Mouse (Mus musculus) stomach, postnatal 0 days (tissue): ENCODE data around the gene Ttll3. TPM values are rescaled to one million over a fixed set of nuclear protein-coding genes. Genes with fewer than 3 reads are reported as not detected.
A peak's percentile ranks its signal among the peaks of the same experiment; 100 is the strongest.

Experiments
- ATAC-seq: fragments of 200-750 bp; cut with Nextera tagmentation; 2 replicates; pipeline ENCODE4 v1.8.0; 2017; ENCODE audit not compliant: low FRiP score, low TSS enrichment
- DNase-seq: peaks from one replicate; pipeline ENCODE4 v3.0.0-alpha.2; 2016; ENCODE audit warnings: low spot score
- H3K27ac ChIP-seq: fragments of 300-500 bp; sonication (generic); replicated peaks from 2 replicates; pipeline ENCODE4 v1.5.1; 2014; ENCODE audit warnings: mild to moderate bottlenecking, control low read depth
- H3K27me3 ChIP-seq: fragments of 300-500 bp; sonication (generic); 2 replicates; pipeline ENCODE4 v1.6.1; 2014; ENCODE audit warnings: low read length; ENCODE audit not compliant: control insufficient read depth, insufficient read depth
- H3K36me3 ChIP-seq: fragments of 300-500 bp; sonication (generic); 2 replicates; pipeline ENCODE4 v1.6.1; 2014; ENCODE audit warnings: low read length, mixed read lengths; ENCODE audit not compliant: control insufficient read depth, insufficient read depth
- H3K4me1 ChIP-seq: fragments of 300-500 bp; sonication (generic); replicated peaks from 2 replicates; pipeline ENCODE4 v1.6.1; 2014; ENCODE audit warnings: antibody characterized with exemption; ENCODE audit not compliant: control insufficient read depth, insufficient read depth
- H3K4me2 ChIP-seq: fragments of 300-500 bp; sonication (generic); replicated peaks from 2 replicates; pipeline ENCODE4 v1.6.1; 2014; ENCODE audit warnings: low read depth, mild to moderate bottlenecking, control low read depth, moderate library complexity
- H3K4me3 ChIP-seq: fragments of 300-500 bp; sonication (generic); 2 replicates; pipeline ENCODE4 v1.5.1; 2014; ENCODE audit warnings: low read depth, low read length, control low read depth
- H3K9ac ChIP-seq: fragments of 300-500 bp; sonication (generic); 2 replicates; pipeline ENCODE4 v1.6.1; 2014; ENCODE audit warnings: mild to moderate bottlenecking, low read length, control low read depth, mixed read lengths
- H3K9me3 ChIP-seq: fragments of 300-500 bp; sonication (generic); 2 replicates; pipeline ENCODE4 v1.6.1; 2016; ENCODE audit warnings: low read length; ENCODE audit not compliant: control insufficient read depth
- CTCF ChIP-seq: IDR thresholded peaks from 2 replicates; pipeline ENCODE4 v1.5.1; 2016; ENCODE audit warnings: antibody characterized with exemption, low read depth, mild to moderate bottlenecking, moderate library complexity
- EP300 ChIP-seq: optimal IDR thresholded peaks from 2 replicates; pipeline ENCODE3; 2016; ENCODE audit warnings: antibody characterized with exemption
- WGBS: fragments of 180-500 bp; shearing (Covaris S2); extraction: QIAGEN DNeasy Blood & Tissue Kit; methylation state at CpG from one replicate; pipeline ENCODE4 v1.1.7; 2014; 5-methylcytosine and 5-hydroxymethylcytosine counted together
- polyA plus RNA-seq: library from polyadenylated mRNA; unstranded; fragments of >200 nt; fragmentation: Nextera tagmentation; extraction: Ambion mirVana; gene quantifications from 2 replicates; pipeline ENCODE4 v1.2.1, GENCODE M21; 2015

Ttll3 gene
- polyA plus RNA-seq, 1 experiment from 2014 or later: 1.2 TPM

DNA sequence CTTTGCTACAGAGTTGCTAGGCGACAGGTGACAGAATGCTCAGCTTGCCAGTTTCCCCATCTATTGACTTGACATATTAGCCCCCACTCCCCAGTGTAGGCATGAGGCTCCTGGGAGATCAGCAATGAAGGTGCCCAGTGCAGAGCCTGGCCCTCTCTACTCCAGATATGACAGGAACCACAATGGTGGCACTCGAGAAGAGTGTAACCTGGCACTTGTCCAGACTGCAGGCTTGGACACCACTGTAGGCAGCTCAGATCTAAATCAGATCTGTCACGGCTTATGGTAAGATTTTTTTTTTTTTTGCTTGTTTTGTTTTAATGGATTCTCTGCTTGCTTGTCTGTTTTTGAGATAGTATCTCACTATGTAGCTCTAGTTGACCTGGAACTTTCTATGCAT is 44.6 kb downstream of the Ttll3 start:
- no peaks in the 10 kb centered on the region for H3K27me3 ChIP-seq
- WGBS: 59% methylated on average over 3 of the region's 3 CpGs
- H3K4me1 ChIP-seq: no peaks in the 10 kb centered on the region
- H3K4me2 ChIP-seq: no peak overlapping the region
- H3K27ac ChIP-seq: no peak overlapping the region
- H3K4me3 ChIP-seq: no peak overlapping the region; the same call in 1 of the 2 replicates
- no peaks in the 10 kb centered on the region for H3K36me3 ChIP-seq
- ATAC-seq: no peak
- TF ChIP-seq CTCF (no peak), EP300 (no peak)
- H3K9me3 ChIP-seq: no peaks in the 10 kb centered on the region
- DNase-seq: no peak
- H3K9ac ChIP-seq: no peak overlapping the region

DNA sequence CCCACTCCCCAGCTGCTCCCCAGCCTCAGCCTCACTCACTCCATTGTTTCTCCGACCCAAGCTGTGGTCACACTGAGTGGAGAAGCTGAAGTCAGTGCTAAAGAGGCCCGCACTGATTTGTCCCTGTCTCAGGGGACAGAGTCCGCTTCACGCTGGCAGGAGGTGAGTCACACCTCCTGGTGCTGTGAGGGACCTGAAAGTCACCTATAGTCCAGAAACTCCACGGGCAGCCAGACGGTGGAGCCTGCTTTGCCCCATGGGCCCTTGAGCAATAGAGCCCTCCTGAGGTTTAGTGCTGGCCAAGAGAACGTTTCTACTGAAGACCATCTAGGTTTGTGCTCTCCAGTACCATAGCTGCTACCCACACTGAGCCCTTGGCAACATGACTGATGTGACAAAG is 45.6 kb downstream of the Ttll3 start:
- TF ChIP-seq EP300 (no peak), CTCF (peak; percentile 28; the same call in 1 of the 2 replicates)
- peak; percentile 81 for DNase-seq
- ATAC-seq: peak; percentile 90
- Histone ChIP-seq H3K27me3 (no peaks in the 10 kb centered on the region), H3K9me3 (no peaks in the 10 kb centered on the region), H3K4me1 (no peaks in the 10 kb centered on the region), H3K27ac (peak overlapping the region; percentile 79), H3K36me3 (no peaks in the 10 kb centered on the region), H3K4me3 (no peak overlapping the region), H3K4me2 (no peak overlapping the region), H3K9ac (no peak overlapping the region)
- 48% methylated on average over 7 of the region's 7 CpGs for WGBS

DNA sequence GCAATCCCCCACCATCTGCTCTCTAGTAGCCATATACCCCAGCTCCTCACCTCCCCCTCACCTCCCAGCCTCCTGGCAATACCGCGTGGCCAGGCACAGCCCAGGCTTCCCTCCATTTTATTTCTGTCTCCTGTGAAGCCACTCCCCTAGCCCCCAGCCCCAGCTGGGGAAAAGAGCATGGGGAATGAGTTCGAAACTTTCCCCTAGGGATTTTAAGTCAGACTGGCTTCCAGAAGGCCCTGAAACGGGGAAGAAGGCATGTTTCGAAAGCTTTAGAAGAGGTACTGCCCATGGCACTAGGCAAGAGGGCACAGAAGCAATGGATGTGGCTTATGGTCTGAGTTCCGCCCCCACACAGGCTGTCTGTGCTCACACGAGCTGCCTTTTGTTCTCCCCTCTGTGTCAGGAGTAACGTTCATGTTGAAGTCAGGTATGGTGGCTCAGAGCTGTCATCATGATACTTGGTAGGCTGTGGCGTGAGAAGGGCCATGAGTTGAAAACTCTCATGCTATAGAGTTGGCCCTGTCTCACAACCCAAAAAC is 46.7 kb downstream of the Ttll3 start, which contains the start of gene Cidec:
Cidec (minus strand) TSS at position 97 of the 542 bp plus-strand sequence.
- Histone ChIP-seq H3K9me3 (no peaks in the 10 kb centered on the region), H3K4me3 (no peak within 1 kb of the TSS), H3K9ac (no peak within 1 kb of the TSS; the same call in 1 of the 2 replicates), H3K27me3 (no peaks in the 10 kb centered on the region), H3K27ac (peak within 1 kb of the TSS; percentile 79), H3K4me1 (no peaks in the 10 kb centered on the region), H3K4me2 (no peak within 1 kb of the TSS), H3K36me3 (no peaks in the 10 kb centered on the region)
- ATAC-seq (no peak), DNase-seq (no peak)
- 79% methylated on average over 9 of the region's 9 CpGs for WGBS
- TF ChIP-seq CTCF (no peak), EP300 (no peak)

DNA sequence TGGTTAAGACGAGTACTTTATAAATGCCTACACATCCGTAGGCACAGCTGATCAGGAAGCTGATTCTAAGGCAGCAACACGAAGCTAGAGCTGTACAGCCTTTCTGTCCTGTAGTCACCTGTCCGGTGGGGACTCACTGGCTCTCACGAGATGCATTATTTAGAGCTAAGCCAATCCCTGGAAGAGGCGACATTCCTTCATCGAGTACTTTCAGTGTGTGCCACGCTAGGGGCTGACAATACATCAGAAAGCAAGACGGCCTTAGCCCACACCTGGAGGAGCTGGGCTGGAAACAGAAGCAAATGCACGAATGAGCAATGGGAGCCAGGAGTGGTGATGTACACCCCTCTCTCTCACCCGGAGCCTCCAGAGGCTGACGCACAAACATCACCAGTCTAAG is 48.1 kb downstream of the Ttll3 start:
- TF ChIP-seq CTCF (no peak), EP300 (no peak)
- no peak for ATAC-seq

DNA sequence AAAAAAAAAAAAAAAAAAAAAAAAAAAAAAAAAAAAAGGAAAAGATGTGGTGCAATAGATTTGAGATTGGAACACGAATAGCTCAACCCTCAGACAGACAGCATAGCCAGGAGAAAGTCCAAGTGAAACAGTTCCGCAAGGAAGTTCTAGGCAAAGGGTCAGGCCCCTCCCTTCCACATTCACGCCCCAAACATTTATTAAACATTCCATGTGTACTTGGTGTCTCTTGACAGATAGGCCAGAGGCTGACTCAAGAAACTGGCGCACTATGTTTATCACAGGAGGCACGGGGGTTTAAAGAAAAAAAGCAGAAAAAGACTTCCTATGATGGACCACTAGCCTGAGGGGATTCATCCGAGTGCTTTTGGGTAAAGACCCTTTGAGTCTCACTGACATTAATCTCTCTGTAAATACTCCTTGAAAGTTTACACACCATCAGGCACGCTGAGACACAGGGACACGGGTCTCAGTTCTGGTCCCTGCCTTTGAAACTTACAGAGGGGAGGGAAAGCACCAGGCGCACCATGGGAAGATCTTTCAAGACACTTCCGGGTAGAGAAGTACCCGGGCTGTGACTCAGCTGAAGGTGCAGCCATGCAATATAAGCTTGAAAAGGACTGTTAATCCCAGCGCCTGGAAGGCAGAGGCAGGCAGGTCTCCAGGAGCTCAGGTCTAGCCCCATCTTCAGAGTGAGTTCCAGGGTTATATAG is 49.8 kb downstream of the Ttll3 start:
- Histone ChIP-seq H3K4me1 (0 out of 2 replicates have a peak, but pooled peaks cover 3% of the 10 kb centered on the region), H3K9me3 (no peaks in the 10 kb centered on the region), H3K36me3 (no peaks in the 10 kb centered on the region), H3K27ac (peak overlapping the region; percentile 49; the same call in 1 of the 2 replicates), H3K4me2 (no peak overlapping the region), H3K4me3 (no peak overlapping the region), H3K9ac (no peak overlapping the region), H3K27me3 (no peaks in the 10 kb centered on the region)
- ATAC-seq (peak; percentile 38; the same call in 1 of the 2 replicates), DNase-seq (peak; percentile 53)
- 33% methylated on average over 12 of the region's 12 CpGs for WGBS
- TF ChIP-seq CTCF: no peak
- no peak for TF ChIP-seq EP300

More for the DNA sequence above, 48.1 kb downstream of the Ttll3 start:
- Histone ChIP-seq H3K4me2 (no peak overlapping the region), H3K9ac (no peak overlapping the region), H3K4me3 (no peak overlapping the region), H3K27me3 (no peaks in the 10 kb centered on the region), H3K27ac (no peak overlapping the region), H3K4me1 (no peaks in the 10 kb centered on the region), H3K9me3 (no peaks in the 10 kb centered on the region), H3K36me3 (no peaks in the 10 kb centered on the region)
- 71% methylated on average over 12 of the region's 12 CpGs for WGBS
- no peak for DNase-seq

DNA sequence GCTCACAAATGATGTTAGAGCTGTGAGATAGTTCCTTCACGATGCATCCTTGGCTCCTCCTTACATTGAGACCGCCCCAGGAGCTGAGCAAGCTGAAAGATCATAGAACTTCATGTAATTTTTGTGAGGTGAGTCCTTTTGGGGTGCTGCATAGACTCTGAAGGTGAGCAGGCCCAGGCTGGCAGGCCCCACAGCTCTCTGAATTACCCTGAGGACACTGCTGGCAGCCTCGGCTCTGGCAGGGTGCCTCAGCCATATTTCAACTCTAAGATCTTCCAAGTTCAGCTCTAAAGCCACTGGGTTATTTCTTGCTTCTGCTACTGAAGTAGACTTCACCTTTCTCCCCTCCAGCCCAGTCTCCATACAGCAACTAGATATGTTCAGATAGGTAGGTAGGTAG is 51.6 kb downstream of the Ttll3 start:
- H3K4me2 ChIP-seq: no peak overlapping the region
- ATAC-seq: no peak
- no peak for TF ChIP-seq EP300
- no peak overlapping the region for H3K4me3 ChIP-seq
- WGBS: 73% methylated on average over 3 of the region's 3 CpGs
- 0 out of 2 replicates have a peak, but pooled peaks cover 3% of the 10 kb centered on the region for H3K4me1 ChIP-seq
- H3K9me3 ChIP-seq: no peaks in the 10 kb centered on the region
- no peak overlapping the region for H3K27ac ChIP-seq
- H3K9ac ChIP-seq: no peak overlapping the region
- no peak for DNase-seq
- no peaks in the 10 kb centered on the region for H3K36me3 ChIP-seq
- H3K27me3 ChIP-seq: no peaks in the 10 kb centered on the region
